Mouse (Mus musculus) ES-Bruce4 (cell line): ENCODE measurements around the gene Rbp4. TPM values are rescaled to one million over a fixed set of nuclear protein-coding genes. Genes with fewer than 3 reads are reported as not detected.
A peak's percentile ranks its signal among the peaks of the same experiment; 100 is the strongest.

ENCODE experiments used
- H3K27ac ChIP-seq: 2 replicates; pipeline ENCODE4 v1.5.1; 2012; ENCODE audit warnings: low read length, inconsistent platforms; ENCODE audit not compliant: insufficient read depth
- H3K27me3 ChIP-seq: 2 replicates; pipeline ENCODE4 v1.6.1; 2012; ENCODE audit warnings: mild to moderate bottlenecking, low read length, inconsistent platforms; ENCODE audit not compliant: control insufficient read depth, poor library complexity, insufficient read depth, severe bottlenecking
- H3K36me3 ChIP-seq: 2 replicates; pipeline ENCODE4 v1.6.1; 2012; ENCODE audit warnings: inconsistent platforms, mild to moderate bottlenecking, low read length, moderate library complexity; ENCODE audit not compliant: control insufficient read depth, poor library complexity, insufficient read depth, severe bottlenecking
- H3K4me1 ChIP-seq: one replicate; pipeline ENCODE4 v1.8.1; 2011; ENCODE audit warnings: low read length; ENCODE audit not compliant: control insufficient read depth, insufficient read depth
- H3K4me3 ChIP-seq: 2 replicates; pipeline ENCODE4 v1.5.1; 2011; ENCODE audit warnings: low read depth, mild to moderate bottlenecking, low read length
- H3K9ac ChIP-seq: 2 replicates; pipeline ENCODE4 v1.6.1; 2012; ENCODE audit warnings: low read depth, mild to moderate bottlenecking, inconsistent platforms; ENCODE audit not compliant: poor library complexity, severe bottlenecking
- H3K9me3 ChIP-seq: replicated peaks from 2 replicates; pipeline ENCODE4 v1.6.1; 2012; ENCODE audit warnings: mild to moderate bottlenecking, low read length, inconsistent platforms; ENCODE audit not compliant: control insufficient read depth, poor library complexity, insufficient read depth, severe bottlenecking
- CTCF ChIP-seq: IDR thresholded peaks from one replicate; pipeline ENCODE4 v1.8.1; 2011; ENCODE audit warnings: low read depth, low read length
- EP300 ChIP-seq: IDR thresholded peaks from 2 replicates; pipeline ENCODE4 v1.6.1; 2011; ENCODE audit warnings: low read depth, low read length; ENCODE audit not compliant: insufficient read depth
- POLR2A ChIP-seq: IDR thresholded peaks from one replicate; pipeline ENCODE4 v1.8.1; 2011; ENCODE audit warnings: low read length; ENCODE audit not compliant: insufficient read depth
- polyA plus RNA-seq: library from polyadenylated mRNA; stranded (reverse); fragments of >200 nt; gene quantifications from 2 replicates; pipeline ENCODE4 v1.2.4, GENCODE M21; 2011; ENCODE audit warnings: low read depth; ENCODE audit not compliant: missing spikeins, insufficient read depth, insufficient read length

Gene Rbp4
- polyA plus RNA-seq, 1 experiment = 2.0 TPM

DNA sequence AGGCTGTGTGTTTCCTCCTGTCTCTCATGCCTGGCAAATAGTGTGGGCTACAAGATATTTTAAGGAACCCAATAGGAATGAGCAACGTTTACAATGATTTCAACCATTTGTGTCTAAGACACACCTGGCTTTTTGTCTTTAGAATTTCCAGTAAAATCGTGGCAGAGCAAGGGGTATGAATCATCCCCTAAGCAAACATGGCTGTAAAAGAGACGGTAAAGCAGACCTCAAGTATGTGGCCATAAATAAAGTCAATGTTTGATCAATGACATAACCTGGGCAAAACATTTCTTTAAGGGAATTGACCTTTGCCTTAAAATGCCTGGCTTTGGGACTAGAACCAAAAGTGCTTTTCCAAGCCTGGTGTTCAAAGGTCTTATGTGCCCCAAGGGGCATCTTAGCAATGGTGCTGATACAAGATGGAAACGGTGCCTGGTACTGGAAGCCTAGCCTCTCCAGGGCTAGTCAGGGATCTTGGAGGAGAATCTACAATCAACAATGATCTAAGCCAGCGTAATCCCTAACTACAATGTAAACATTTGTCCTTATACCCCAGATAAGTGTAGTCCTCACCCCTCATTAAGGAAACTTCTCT, 42.1 kb downstream of the Rbp4 start:
- H3K4me3 ChIP-seq = no peak overlapping the region
- H3K27me3 ChIP-seq = no peaks in the 10 kb centered on the region
- H3K9me3 ChIP-seq = no peaks in the 10 kb centered on the region

DNA sequence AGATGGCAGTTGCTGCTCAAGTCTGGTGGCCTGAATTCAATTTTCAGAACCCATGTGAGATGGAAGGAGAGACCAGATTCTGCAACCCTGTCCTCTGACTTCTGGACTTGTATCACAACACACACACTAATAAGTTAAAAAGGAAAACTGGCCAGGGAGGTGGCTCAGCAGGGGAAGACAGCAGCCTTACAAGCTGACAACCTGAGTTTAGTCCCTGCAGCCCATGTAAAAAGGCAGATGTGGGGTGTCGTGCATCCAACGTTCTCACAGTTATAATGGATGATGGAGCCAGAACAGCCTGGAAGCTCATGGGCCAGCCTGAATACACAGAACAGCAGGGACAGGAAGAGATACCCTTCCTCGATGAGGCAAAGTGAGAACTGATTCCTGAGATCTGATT, 43.7 kb downstream of the Rbp4 start:
- Histone ChIP-seq H3K9ac (no peak overlapping the region), H3K27me3 (no peaks in the 10 kb centered on the region), H3K27ac (no peak overlapping the region), H3K4me1 (no peaks in the 10 kb centered on the region), H3K4me3 (no peak overlapping the region), H3K36me3 (no peaks in the 10 kb centered on the region), H3K9me3 (no peaks in the 10 kb centered on the region)
- TF ChIP-seq EP300 (no peak), POLR2A (no peak), CTCF (no peak)

More for the DNA sequence above, 42.1 kb downstream of the Rbp4 start:
- Histone ChIP-seq H3K36me3 (no peaks in the 10 kb centered on the region), H3K4me1 (no peaks in the 10 kb centered on the region), H3K27ac (no peak overlapping the region), H3K9ac (no peak overlapping the region)
- TF ChIP-seq POLR2A = no peak
- TF ChIP-seq CTCF = no peak
- TF ChIP-seq EP300 = no peak

GRCm38 (mm10) chr19:38077851-38078540, 47.1 kb downstream of the Rbp4 start:
- no peak for TF ChIP-seq CTCF
- TF ChIP-seq EP300 = no peak
- no peaks in the 10 kb centered on the region for H3K27me3 ChIP-seq
- no peak overlapping the region for H3K4me3 ChIP-seq
- no peaks in the 10 kb centered on the region for H3K4me1 ChIP-seq
- peaks cover 15% of the 10 kb centered on the region for H3K36me3 ChIP-seq
- H3K9me3 ChIP-seq = no peaks in the 10 kb centered on the region
- no peak overlapping the region for H3K9ac ChIP-seq
- H3K27ac ChIP-seq = no peak overlapping the region

DNA sequence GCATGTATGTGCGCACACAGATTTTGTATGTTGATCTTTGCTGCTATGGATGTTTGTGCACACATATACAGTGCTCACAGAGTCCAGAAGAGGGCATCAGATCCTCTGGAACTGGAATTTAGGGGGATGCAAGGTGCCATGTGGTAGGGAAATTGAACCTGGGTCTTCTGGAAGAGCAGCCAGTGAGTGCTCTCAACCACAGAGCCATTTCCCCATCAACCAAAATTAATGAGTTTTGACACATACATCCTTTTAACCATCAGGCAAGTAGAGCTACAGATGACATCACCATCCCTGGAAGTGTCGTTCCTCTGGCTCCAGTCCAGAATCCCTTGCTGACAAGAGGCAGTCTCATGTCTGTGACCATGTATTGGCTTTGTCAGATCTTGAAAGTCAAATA, 48.8 kb downstream of the Rbp4 start:
- H3K9me3 ChIP-seq = no peaks in the 10 kb centered on the region
- TF ChIP-seq EP300 (no peak), CTCF (peak; percentile 5)
- H3K9ac ChIP-seq = no peak overlapping the region
- H3K27me3 ChIP-seq = no peaks in the 10 kb centered on the region
- no peak overlapping the region for H3K27ac ChIP-seq
- peaks cover 31% of the 10 kb centered on the region for H3K36me3 ChIP-seq
- H3K4me1 ChIP-seq = no peaks in the 10 kb centered on the region
- H3K4me3 ChIP-seq = no peak overlapping the region

- H3K36me3 ChIP-seq = peaks cover 43% of the 10 kb centered on the region
- H3K4me1 ChIP-seq = no peaks in the 10 kb centered on the region
- no peak overlapping the region for H3K9ac ChIP-seq
- no peaks in the 10 kb centered on the region for H3K27me3 ChIP-seq
- no peak for TF ChIP-seq POLR2A
- TF ChIP-seq CTCF = no peak
- no peak for TF ChIP-seq EP300
- H3K27ac ChIP-seq = no peak overlapping the region
- no peaks in the 10 kb centered on the region for H3K9me3 ChIP-seq
- no peak overlapping the region for H3K4me3 ChIP-seq
Measured at GRCm38 (mm10) chr19:38075051-38075450, 50.0 kb downstream of the Rbp4 start.

- H3K27ac ChIP-seq = no peak overlapping the region
- 0 out of 2 replicates have a peak, but pooled peaks cover 4% of the 10 kb centered on the region for H3K9me3 ChIP-seq
- H3K36me3 ChIP-seq = peaks cover 61% of the 10 kb centered on the region
- H3K4me1 ChIP-seq = no peaks in the 10 kb centered on the region
- H3K27me3 ChIP-seq = no peaks in the 10 kb centered on the region
- TF ChIP-seq CTCF (no peak), POLR2A (no peak), EP300 (no peak)
- no peak overlapping the region for H3K9ac ChIP-seq
- no peak overlapping the region for H3K4me3 ChIP-seq
Measured at GRCm38 (mm10) chr19:38073226-38073625, 51.9 kb downstream of the Rbp4 start.

Other genes with a start within 250 kb of the Rbp4 start
- gene Myof, start 81.7 kb downstream of the Rbp4 start, polyA plus RNA-seq = 23.1 and 25.2 TPM in 2 replicates
- gene Cep55, start 70.3 kb downstream of the Rbp4 start, polyA plus RNA-seq = 70.4 and 75.1 TPM in 2 replicates
- gene Ffar4, start 28.2 kb downstream of the Rbp4 start, polyA plus RNA-seq = not detected in 2 replicates
- not detected in 2 replicates for gene Pde6c, start 7.5 kb upstream of the Rbp4 start, polyA plus RNA-seq
- 46.0 and 48.1 TPM in 2 replicates for gene Fra10ac1, start 98.9 kb upstream of the Rbp4 start, polyA plus RNA-seq
- gene Lgi1, start 139.3 kb upstream of the Rbp4 start, polyA plus RNA-seq = 28.1 and 32.6 TPM in 2 replicates